In the genomic region with DNA sequence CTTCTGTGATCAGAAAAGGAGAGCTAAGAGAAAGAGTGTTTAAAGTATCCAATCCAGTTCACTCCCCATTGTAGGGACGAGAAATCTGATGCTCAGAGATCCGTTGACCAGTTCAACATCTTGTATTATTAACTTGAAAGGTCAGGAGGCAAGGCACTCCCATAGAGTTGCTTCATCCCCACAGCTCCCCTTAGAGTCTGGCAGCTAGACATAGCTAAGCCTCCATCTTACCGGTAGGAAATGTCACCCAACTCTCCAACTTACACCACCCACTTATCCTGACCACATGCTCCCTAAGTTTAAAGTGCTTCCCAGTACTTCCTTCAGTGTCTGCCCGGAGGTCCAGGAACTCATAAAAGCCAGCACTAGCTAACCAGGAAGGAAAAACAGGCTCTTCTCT, we compare ENCODE assay signal across 27 mouse cellular contexts.
DNase-seq lines count a peak whose midpoint lies in the region; ATAC-seq lines count a peak whose summit lies in the region.
"Had no signal": no experiment of that assay in that cellular context is flagged by ENCODE, and none has a peak within 500 bp of the region (broad histone marks: within the 10 kb centered on the region; RNA-seq: fewer than 3 reads in every experiment).

No protein-coding gene starts in this region.

- no peaks in the 10 kb centered on the region for H3K9me3 ChIP-seq in kidney, embryonic 15.5 days (replicated peaks)
- H3K9me3 ChIP-seq: embryonic facial prominence, embryonic 10.5 days; embryonic facial prominence, embryonic 13.5 days; forebrain, embryonic 12.5 days; forebrain, embryonic 15.5 days; heart, embryonic 10.5 days; heart, embryonic 13.5 days had no signal

- H3K27me3 ChIP-seq in kidney, embryonic 15.5 days, result no peaks in the 10 kb centered on the region
- H3K27me3 ChIP-seq: embryonic facial prominence, embryonic 13.5 days; forebrain, embryonic 15.5 days; heart, embryonic 13.5 days had no signal

- peak overlapping the region; percentile 11; the same call in 1 of the 2 replicates for H3K27ac ChIP-seq in kidney, embryonic 15.5 days
- H3K27ac ChIP-seq: embryonic facial prominence, embryonic 10.5 days; embryonic facial prominence, embryonic 13.5 days; forebrain, embryonic 12.5 days; forebrain, embryonic 15.5 days; gastrocnemius, adult 2 months; heart, embryonic 10.5 days; heart, embryonic 13.5 days; hindbrain, embryonic 14.5 days; hindbrain, postnatal 0 days had no signal

- H3K9ac ChIP-seq in kidney, embryonic 15.5 days, result no peak overlapping the region
- H3K9ac ChIP-seq: embryonic facial prominence, embryonic 13.5 days; forebrain, embryonic 12.5 days; forebrain, embryonic 15.5 days; heart, embryonic 13.5 days; hindbrain, embryonic 14.5 days had no signal

- no peak overlapping the region for H3K4me3 ChIP-seq in kidney, embryonic 15.5 days (replicated peaks)
- H3K4me3 ChIP-seq: embryonic facial prominence, embryonic 10.5 days; embryonic facial prominence, embryonic 13.5 days; erythroblast, embryonic 14.5 days; forebrain, embryonic 12.5 days; forebrain, embryonic 15.5 days; gastrocnemius, adult 2 months; heart, embryonic 10.5 days; heart, embryonic 13.5 days had no signal

- no peak overlapping the region for H3K4me2 ChIP-seq in kidney, embryonic 15.5 days
- H3K4me2 ChIP-seq: embryonic facial prominence, embryonic 13.5 days; forebrain, embryonic 12.5 days; forebrain, embryonic 15.5 days; heart, embryonic 13.5 days; hindbrain, embryonic 14.5 days had no signal

- H3K36me3 ChIP-seq in kidney, embryonic 15.5 days, result no peaks in the 10 kb centered on the region
- H3K36me3 ChIP-seq: embryonic facial prominence, embryonic 10.5 days; embryonic facial prominence, embryonic 13.5 days; forebrain, embryonic 12.5 days; forebrain, embryonic 15.5 days; heart, embryonic 10.5 days; heart, embryonic 13.5 days had no signal

- whole genome bisulfite sequencing in kidney, embryonic 15.5 days, result 25% methylated on average over 4 of the region's 4 CpGs

- peak; percentile 56; the same call in 1 of the 2 replicates for ATAC-seq in kidney, embryonic 15.5 days (replicated peaks; ENCODE audit: low FRiP score)
- ATAC-seq: CD4-positive, CD25-positive, alpha-beta regulatory T cell, adult 4 months; forebrain, embryonic 15.5 days; hindbrain, postnatal 0 days had no signal

- H3K4me1 ChIP-seq in kidney, embryonic 15.5 days, result peaks cover 14% of the 10 kb centered on the region
- H3K4me1 ChIP-seq: embryonic facial prominence, embryonic 13.5 days; forebrain, embryonic 12.5 days; forebrain, embryonic 15.5 days; heart, embryonic 10.5 days; heart, embryonic 13.5 days had no signal

- DNase-seq in kidney, adult 9 months, result no peak
- peak; percentile 9 to 37 for DNase-seq in lung, adult 18-20 months
- no peak for DNase-seq in lung, postnatal 14 days
- DNase-seq in lung, postnatal 25 days (ENCODE audit: low spot score), result peak; percentile 29
- peak; percentile 34 for DNase-seq in lung, postnatal 36 days
- DNase-seq: adrenal gland, adult 2 months; adrenal gland, postnatal 14 days; cerebellum, adult 11 months; cerebellum, adult 2 months; cerebellum, adult 9-11 months; cerebellum, postnatal 25 days; gastrocnemius, adult 2 months; gastrocnemius, postnatal 14 days; heart, adult 18-20 months; heart, postnatal 14 days; heart, postnatal 4 days had no signal

Comparison
In these comparisons a context has a peak if more than half of its experiments do, and no peak if none do; other contexts are left out.
1. DNase-seq: peak in lung, adult 18-20 months (2 of 2), lung, postnatal 25 days (single experiment) and lung, postnatal 36 days (single experiment); none in kidney, adult 9 months (single experiment) and lung, postnatal 14 days (single experiment).